Mouse (Mus musculus) 3134 (cell line): ENCODE results near the gene Trim75.

Experiments
- DNase-seq: peaks from one replicate; pipeline ENCODE4 v3.0.0-alpha.2; 2011; ENCODE audit warnings: low spot score; ENCODE audit not compliant: insufficient read length; ENCODE audit errors: extremely low read depth

Gene Trim75

GRCm38 (mm10) chr8:64945606-64946005 is 42.0 kb downstream of the Trim75 start:
- DNase-seq = no peak

GRCm38 (mm10) chr8:64944831-64945230 is 42.8 kb downstream of the Trim75 start:
- DNase-seq = no peak

GRCm38 (mm10) chr8:64942946-64943345 is 44.7 kb downstream of the Trim75 start:
- no peak for DNase-seq

- DNase-seq = peak; percentile 22
These were observed 46.1 kb downstream of the Trim75 start for GRCm38 (mm10) chr8:64941495-64941894.

- no peak for DNase-seq
These were observed 46.6 kb downstream of the Trim75 start for GRCm38 (mm10) chr8:64941019-64941418.

- DNase-seq = no peak
These were observed 52.6 kb downstream of the Trim75 start for GRCm38 (mm10) chr8:64934997-64935396.
